Mouse (Mus musculus) hindbrain, embryonic 11.5 days (tissue): ENCODE measurements at regions not wholly inside any gene's neighbourhood (a gene's known extent, or its start where the extent isn't known, plus 50 kb on each side); places are given as distances from the start of the nearest gene placed in this dataset.

ENCODE experiments used
- ATAC-seq: fragments of 200-750 bp; cut with Nextera tagmentation; 2 replicates; pipeline ENCODE4 v1.8.0; 2017; ENCODE audit warnings: mild to moderate bottlenecking, moderate TSS enrichment, moderate library complexity; ENCODE audit not compliant: low FRiP score
- DNase-seq: peaks from one replicate; pipeline ENCODE4 v3.0.0-alpha.2; 2015; ENCODE audit warnings: low spot score
- H3K27ac ChIP-seq: fragments of 300-500 bp; sonication (generic); 2 replicates; pipeline ENCODE4 v1.5.1; 2014; ENCODE audit warnings: mild to moderate bottlenecking, low read depth, low read length
- H3K27me3 ChIP-seq: fragments of 300-500 bp; sonication (generic); 2 replicates; pipeline ENCODE4 v1.6.1; 2014; ENCODE audit warnings: mild to moderate bottlenecking, low read length, moderate library complexity, mixed read lengths; ENCODE audit not compliant: control insufficient read depth, insufficient read depth
- H3K36me3 ChIP-seq: fragments of 300-500 bp; sonication (generic); 2 replicates; pipeline ENCODE4 v1.6.1; 2014; ENCODE audit warnings: mild to moderate bottlenecking, low read length, moderate library complexity, mixed read lengths; ENCODE audit not compliant: control insufficient read depth, insufficient read depth
- H3K4me1 ChIP-seq: fragments of 300-500 bp; sonication (generic); replicated peaks from 2 replicates; pipeline ENCODE4 v1.6.1; 2014; ENCODE audit warnings: low read length, mixed read lengths; ENCODE audit not compliant: control insufficient read depth, insufficient read depth
- H3K4me2 ChIP-seq: fragments of 300-500 bp; sonication (generic); replicated peaks from 2 replicates; pipeline ENCODE4 v1.6.1; 2014; ENCODE audit warnings: mild to moderate bottlenecking, low read depth, low read length
- H3K4me3 ChIP-seq: fragments of 300-500 bp; sonication (generic); 2 replicates; pipeline ENCODE4 v1.5.1; 2014; ENCODE audit warnings: low read depth, low read length
- H3K9ac ChIP-seq: fragments of 300-500 bp; sonication (generic); 2 replicates; pipeline ENCODE4 v1.6.1; 2014; ENCODE audit warnings: low read depth, low read length
- H3K9me3 ChIP-seq: fragments of 300-500 bp; sonication (generic); 2 replicates; pipeline ENCODE4 v1.6.1; 2016; ENCODE audit warnings: low read length; ENCODE audit not compliant: control insufficient read depth
- WGBS: fragments of 180-500 bp; shearing (Covaris S2); extraction: QIAGEN DNeasy Blood & Tissue Kit; methylation state at CpG from one replicate; pipeline ENCODE4 v1.1.7; 2014; 5-methylcytosine and 5-hydroxymethylcytosine counted together

DNA sequence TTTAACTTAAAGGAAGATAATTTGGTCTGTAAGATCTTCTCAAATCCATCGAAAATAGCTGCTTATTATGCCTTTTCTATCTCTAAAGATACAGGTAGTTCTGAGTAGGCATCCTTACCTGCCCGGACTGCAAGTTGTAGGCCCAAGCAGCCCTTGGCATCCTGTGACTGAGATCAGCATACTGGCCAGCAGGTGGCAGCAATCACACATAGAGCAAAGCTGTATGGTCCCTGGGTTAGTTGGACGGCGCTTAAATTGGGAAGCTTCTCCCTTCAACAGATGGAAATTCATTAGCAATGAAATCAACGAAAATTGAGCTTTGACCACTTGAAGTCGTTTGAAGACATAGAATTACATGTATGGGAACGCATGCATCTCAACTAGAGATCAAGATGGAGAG is 61.0 kb downstream of the Ccng2 start:
- WGBS, result 22% methylated on average over 7 of the region's 7 CpGs

DNA sequence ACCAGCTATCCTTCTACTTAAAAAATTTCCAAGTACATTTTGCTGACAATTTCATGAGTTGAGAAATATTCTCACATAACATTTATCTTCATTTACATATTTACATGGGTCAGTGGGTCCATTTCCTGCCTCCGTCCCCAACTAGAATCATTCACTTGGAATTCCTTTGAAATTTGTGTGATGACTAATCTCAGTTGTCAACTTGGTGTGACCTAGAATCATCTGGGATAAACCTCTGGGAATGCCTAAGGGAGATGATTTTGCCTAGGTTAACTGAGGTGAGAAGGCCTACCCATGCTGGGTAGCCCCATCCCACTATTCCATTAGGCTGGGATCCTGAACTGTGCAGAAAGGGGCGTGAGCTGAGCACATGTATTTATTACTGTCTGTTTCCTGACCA is 63.8 kb downstream of the Ccng2 start:
- no peak overlapping the region for H3K9ac ChIP-seq
- no peaks in the 10 kb centered on the region for H3K4me1 ChIP-seq
- no peak overlapping the region for H3K27ac ChIP-seq
- H3K4me2 ChIP-seq, result no peak overlapping the region
- no peak for DNase-seq
- no peaks in the 10 kb centered on the region for H3K27me3 ChIP-seq
- H3K4me3 ChIP-seq, result no peak overlapping the region
- no peak for ATAC-seq
- WGBS, result 61% methylated on average over 2 of the region's 2 CpGs
- H3K36me3 ChIP-seq, result no peaks in the 10 kb centered on the region
- H3K9me3 ChIP-seq, result no peaks in the 10 kb centered on the region

More for the DNA sequence above, 61.0 kb downstream of the Ccng2 start:
- H3K27me3 ChIP-seq, result no peaks in the 10 kb centered on the region
- no peak overlapping the region for H3K27ac ChIP-seq
- no peaks in the 10 kb centered on the region for H3K36me3 ChIP-seq
- H3K9me3 ChIP-seq, result no peaks in the 10 kb centered on the region
- no peak overlapping the region for H3K9ac ChIP-seq
- ATAC-seq, result no peak
- no peak overlapping the region for H3K4me3 ChIP-seq
- peak; percentile 59 for DNase-seq
- no peaks in the 10 kb centered on the region for H3K4me1 ChIP-seq
- H3K4me2 ChIP-seq, result no peak overlapping the region

DNA sequence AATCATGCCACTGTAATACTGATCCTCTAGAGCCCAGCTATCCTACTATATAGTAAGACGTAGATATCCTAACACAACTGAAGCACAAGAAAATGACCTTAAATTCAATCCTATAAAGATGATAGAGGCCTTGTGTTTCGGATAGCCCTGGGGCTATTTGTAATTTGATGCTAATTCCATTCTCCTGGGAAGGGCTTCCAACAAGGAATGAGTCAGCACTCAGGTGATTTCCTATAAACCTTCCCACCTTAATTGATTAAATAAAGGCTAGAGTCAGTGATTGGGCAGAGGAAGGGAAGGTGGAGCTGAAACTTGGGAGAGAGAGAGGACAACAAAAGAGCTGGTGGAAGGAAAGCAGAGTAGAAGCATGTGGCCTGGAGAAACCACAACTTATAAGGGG is 86.0 kb downstream of the Ccng2 start:
- Histone ChIP-seq H3K27me3 (no peaks in the 10 kb centered on the region), H3K36me3 (no peaks in the 10 kb centered on the region), H3K9me3 (no peaks in the 10 kb centered on the region), H3K4me3 (no peak overlapping the region), H3K4me1 (no peaks in the 10 kb centered on the region), H3K27ac (no peak overlapping the region), H3K4me2 (no peak overlapping the region), H3K9ac (no peak overlapping the region)
- no peak for DNase-seq
- WGBS, result 81% methylated on average over 2 of the region's 2 CpGs
- ATAC-seq, result no peak
